Mouse (Mus musculus): ENCODE data around the gene Gm20715. TPM values are rescaled to one million over a fixed set of nuclear protein-coding genes. Genes with fewer than 3 reads are reported as not detected.
"Not testable (repeated sequence)": the region's sequence is repeated elsewhere in the genome, so short reads cannot be mapped to it uniquely, and the experiment has no call there.

Gm20715 gene
- polyA plus RNA-seq (2012; rRNA removed), result 0.21 and 0.24 TPM in 2 replicates

GRCm38 (mm10) chr7:6410043-6410442 is at the start of gene Gm20715:
Gene Gm20715, plus strand, starts transcription at chr7:6410277.
- DNase-seq (ENCODE audit: extremely low spot score in 1 of 2, low spot score in 1 of 2), result peak; percentile 39 to 80

GRCm38 (mm10) chr7:6360477-6361060 is 49.5 kb upstream of the Gm20715 start:
- no peak for DNase-seq (ENCODE audit: extremely low spot score in 1 of 2, low spot score in 1 of 2)

- no peak for DNase-seq (ENCODE audit: extremely low spot score in 1 of 2, low spot score in 1 of 2)
Observed at GRCm38 (mm10) chr7:6361756-6362155, 48.3 kb upstream of the Gm20715 start.

- DNase-seq (ENCODE audit: extremely low spot score in 1 of 2, low spot score in 1 of 2), result peak; percentile 98 to 99
Observed at GRCm38 (mm10) chr7:6362268-6363046, 47.6 kb upstream of the Gm20715 start.

GRCm38 (mm10) chr7:6363047-6363488 is 47.0 kb upstream of the Gm20715 start, which contains the start of gene Zfp78:
Gene Zfp78, plus strand, starts transcription at chr7:6363280.
- DNase-seq (ENCODE audit: extremely low spot score in 1 of 2, low spot score in 1 of 2), result peak; percentile 82 to 86

- no peak for DNase-seq (ENCODE audit: extremely low spot score in 1 of 2, low spot score in 1 of 2)
Observed at GRCm38 (mm10) chr7:6364761-6365160, 45.3 kb upstream of the Gm20715 start.

- no peak for DNase-seq (ENCODE audit: extremely low spot score in 1 of 2, low spot score in 1 of 2)
Observed at GRCm38 (mm10) chr7:6367185-6367584, 42.9 kb upstream of the Gm20715 start.

- not testable (repeated sequence) for DNase-seq (ENCODE audit: extremely low spot score in 1 of 2, low spot score in 1 of 2)
Observed at GRCm38 (mm10) chr7:6368146-6368545, 41.9 kb upstream of the Gm20715 start.

GRCm38 (mm10) chr7:6369460-6369859 is 40.6 kb upstream of the Gm20715 start:
- no peak for DNase-seq (ENCODE audit: extremely low spot score in 1 of 2, low spot score in 1 of 2)

- no peak for DNase-seq (ENCODE audit: extremely low spot score in 1 of 2, low spot score in 1 of 2)
Observed at GRCm38 (mm10) chr7:6372993-6373392, 37.1 kb upstream of the Gm20715 start.

- DNase-seq (ENCODE audit: extremely low spot score in 1 of 2, low spot score in 1 of 2), result peak; percentile 78 to 83
Observed at GRCm38 (mm10) chr7:6378441-6378840, 31.6 kb upstream of the Gm20715 start.

- DNase-seq (ENCODE audit: extremely low spot score in 1 of 2, low spot score in 1 of 2), result no peak
Observed at GRCm38 (mm10) chr7:6381431-6381830, 28.6 kb upstream of the Gm20715 start.

GRCm38 (mm10) chr7:6383044-6383455 is 27.0 kb upstream of the Gm20715 start, which contains the start of gene Zfp28:
Gene Zfp28, plus strand, starts transcription at chr7:6383295.
- DNase-seq (ENCODE audit: extremely low spot score in 1 of 2, low spot score in 1 of 2), result peak; percentile 86 to 92

GRCm38 (mm10) chr7:6384011-6384410 is 26.1 kb upstream of the Gm20715 start:
- DNase-seq (ENCODE audit: extremely low spot score in 1 of 2, low spot score in 1 of 2), result no peak

- DNase-seq (ENCODE audit: extremely low spot score in 1 of 2, low spot score in 1 of 2), result peak in 1 of 2 experiments; percentile 27
Observed at GRCm38 (mm10) chr7:6386995-6387394, 23.1 kb upstream of the Gm20715 start.

GRCm38 (mm10) chr7:6388971-6389370 is 21.1 kb upstream of the Gm20715 start:
- no peak for DNase-seq (ENCODE audit: extremely low spot score in 1 of 2, low spot score in 1 of 2)

- DNase-seq (ENCODE audit: extremely low spot score in 1 of 2, low spot score in 1 of 2), result no peak
Observed at GRCm38 (mm10) chr7:6389449-6389848, 20.6 kb upstream of the Gm20715 start.

- peak; percentile 63 to 82 for DNase-seq (ENCODE audit: extremely low spot score in 1 of 2, low spot score in 1 of 2)
Observed at GRCm38 (mm10) chr7:6397996-6398975, 11.8 kb upstream of the Gm20715 start, which contains the start of gene Smim17. Gene Smim17, plus strand, starts transcription at chr7:6398715.

GRCm38 (mm10) chr7:6414626-6415441 is 4.8 kb downstream of the Gm20715 start:
- DNase-seq (ENCODE audit: extremely low spot score in 1 of 2, low spot score in 1 of 2), result peak in 1 of 2 experiments; percentile 33

- DNase-seq (ENCODE audit: extremely low spot score in 1 of 2, low spot score in 1 of 2), result no peak
Observed at GRCm38 (mm10) chr7:6415442-6415787, 5.3 kb downstream of the Gm20715 start.
